Mouse (Mus musculus) testis, adult 2 months (tissue): ENCODE measurements around the gene Sprr2i. TPM values are rescaled to one million over a fixed set of nuclear protein-coding genes. Genes with fewer than 3 reads are reported as not detected.

Experiments
- H3K27ac ChIP-seq: fragments of 200-500 bp; 2 replicates; pipeline ENCODE4 v1.5.1; 2012; ENCODE audit warnings: low read depth, low read length; ENCODE audit not compliant: control insufficient read depth, insufficient read depth
- H3K27me3 ChIP-seq: fragments of 200-500 bp; 2 replicates; pipeline ENCODE4 v1.6.1; 2012; ENCODE audit warnings: mild to moderate bottlenecking, low read length, moderate library complexity; ENCODE audit not compliant: control insufficient read depth, insufficient read depth
- H3K36me3 ChIP-seq: fragments of 200-500 bp; 2 replicates; pipeline ENCODE4 v1.6.1; 2012; ENCODE audit warnings: mild to moderate bottlenecking, low read length; ENCODE audit not compliant: control insufficient read depth, insufficient read depth
- H3K4me1 ChIP-seq: fragments of 200-500 bp; 2 replicates; pipeline ENCODE4 v1.6.1; 2012; ENCODE audit warnings: low read length; ENCODE audit not compliant: control insufficient read depth, insufficient read depth
- H3K4me3 ChIP-seq: fragments of 200-500 bp; 2 replicates; pipeline ENCODE4 v1.5.1; 2012; ENCODE audit warnings: low read depth, mild to moderate bottlenecking, low read length, moderate library complexity, mixed read lengths; ENCODE audit not compliant: control insufficient read depth
- CTCF ChIP-seq: fragments of 200-500 bp; IDR thresholded peaks from 2 replicates; pipeline ENCODE4 v1.5.1; 2012; ENCODE audit warnings: low read depth, mild to moderate bottlenecking, inconsistent platforms, low read length, moderate library complexity; ENCODE audit not compliant: control insufficient read depth, insufficient read depth, insufficient replicate concordance
- POLR2A ChIP-seq: fragments of 200-500 bp; IDR thresholded peaks from 2 replicates; pipeline ENCODE4 v1.6.1; 2012; ENCODE audit warnings: low read depth, mild to moderate bottlenecking, inconsistent platforms, low read length, moderate library complexity; ENCODE audit not compliant: control insufficient read depth
- polyA plus RNA-seq: library from polyadenylated mRNA; depleted of rRNA; stranded (reverse); fragments of >200 nt; gene quantifications from 2 replicates; pipeline ENCODE4 v1.2.3, GENCODE M21; 2012; rRNA removed

The Sprr2i gene
- not detected in 2 replicates for polyA plus RNA-seq

DNA sequence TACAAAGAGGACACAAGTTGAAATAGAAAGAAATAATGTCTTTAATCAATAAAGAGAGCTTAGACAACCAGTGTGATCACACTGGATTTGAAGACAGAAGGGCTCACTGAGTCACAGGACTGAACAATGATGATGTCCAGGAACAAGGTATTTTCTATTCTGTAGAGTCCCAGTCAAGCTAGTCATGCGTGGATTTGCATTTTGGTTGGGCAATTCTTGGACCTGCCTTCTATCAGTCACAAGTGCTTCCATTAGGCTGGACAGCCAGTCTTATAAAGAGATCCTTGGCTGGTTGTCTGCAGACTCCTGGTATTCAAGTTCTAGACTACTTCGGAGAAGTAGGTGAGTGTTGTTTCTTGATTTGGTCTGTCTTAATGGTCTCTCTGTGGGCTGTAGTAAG is at the start of gene Sprr2i:
Gene Sprr2i (plus strand): TSS at position 301 of the 400 bp plus-strand sequence.
- TF ChIP-seq CTCF (no peak), POLR2A (no peak)
- H3K4me1 ChIP-seq: no peaks in the 10 kb centered on the region
- H3K27ac ChIP-seq: no peak within 1 kb of the TSS

GRCm38 (mm10) chr3:92361619-92362018 is 46.2 kb upstream of the Sprr2i start:
- Histone ChIP-seq H3K4me1 (no peaks in the 10 kb centered on the region), H3K4me3 (no peak overlapping the region), H3K36me3 (no peaks in the 10 kb centered on the region), H3K27ac (no peak overlapping the region), H3K27me3 (no peaks in the 10 kb centered on the region)
- TF ChIP-seq CTCF: no peak
- TF ChIP-seq POLR2A: no peak

More for the DNA sequence above, at the start of gene Sprr2i:
- H3K27me3 ChIP-seq: no peaks in the 10 kb centered on the region
- no peaks in the 10 kb centered on the region for H3K36me3 ChIP-seq
- H3K4me3 ChIP-seq: no peak within 1 kb of the TSS

DNA sequence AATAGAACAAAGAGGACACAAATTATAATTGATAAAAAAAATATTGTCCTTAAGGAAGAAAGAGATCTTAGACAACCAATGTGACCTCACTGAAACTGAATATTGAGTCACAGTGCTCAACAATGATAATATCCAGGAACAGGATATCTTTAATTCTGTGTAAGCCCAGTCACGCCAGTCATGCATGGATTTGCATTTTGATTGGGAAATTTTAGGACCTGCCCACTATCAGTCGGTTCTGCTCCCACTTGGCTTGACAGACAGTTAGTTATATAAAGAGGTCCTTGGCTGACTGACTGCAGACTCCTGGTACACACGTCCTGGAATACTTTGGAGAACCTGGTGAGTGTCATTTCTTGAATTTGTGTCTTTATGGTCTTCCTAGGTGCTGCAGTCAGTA is 42.9 kb upstream of the Sprr2i start, which contains the start of gene Sprr2f:
Gene Sprr2f (plus strand): TSS at position 301 of the 400 bp plus-strand sequence.
- H3K4me1 ChIP-seq: no peaks in the 10 kb centered on the region
- no peaks in the 10 kb centered on the region for H3K36me3 ChIP-seq
- TF ChIP-seq POLR2A: no peak
- no peak for TF ChIP-seq CTCF
- H3K4me3 ChIP-seq: no peak within 1 kb of the TSS
- no peaks in the 10 kb centered on the region for H3K27me3 ChIP-seq
- no peak within 1 kb of the TSS for H3K27ac ChIP-seq

- no peaks in the 10 kb centered on the region for H3K4me1 ChIP-seq
- H3K27ac ChIP-seq: no peak overlapping the region
- no peaks in the 10 kb centered on the region for H3K27me3 ChIP-seq
- TF ChIP-seq CTCF: no peak
- TF ChIP-seq POLR2A: no peak
- H3K36me3 ChIP-seq: no peaks in the 10 kb centered on the region
- H3K4me3 ChIP-seq: no peak overlapping the region
Measured at GRCm38 (mm10) chr3:92373613-92374012, 34.2 kb upstream of the Sprr2i start.

DNA sequence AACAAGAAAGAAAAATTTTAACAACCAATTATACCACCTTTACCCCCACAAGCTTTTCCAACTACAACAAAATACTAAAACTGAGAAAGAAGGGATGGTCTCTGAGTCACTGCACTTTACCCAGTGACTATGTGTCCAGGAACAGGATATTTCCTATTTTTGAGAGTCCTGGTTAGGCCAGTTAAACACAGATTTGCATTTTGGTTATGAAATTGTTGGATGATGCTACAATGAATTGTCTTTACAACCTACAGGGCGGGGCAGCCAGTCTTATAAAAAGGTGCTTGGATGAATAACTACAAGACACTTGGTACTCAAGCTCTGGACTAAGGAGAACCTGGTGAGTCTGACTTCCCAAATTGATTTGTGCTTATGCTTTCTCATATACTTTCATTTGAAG is 22.4 kb upstream of the Sprr2i start, which contains the start of gene Sprr2h:
Gene Sprr2h (plus strand): TSS at position 301 of the 400 bp plus-strand sequence.
- TF ChIP-seq POLR2A: no peak
- no peak for TF ChIP-seq CTCF
- H3K4me1 ChIP-seq: no peaks in the 10 kb centered on the region
- H3K4me3 ChIP-seq: no peak within 1 kb of the TSS
- no peaks in the 10 kb centered on the region for H3K36me3 ChIP-seq
- no peak within 1 kb of the TSS for H3K27ac ChIP-seq
- no peaks in the 10 kb centered on the region for H3K27me3 ChIP-seq

DNA sequence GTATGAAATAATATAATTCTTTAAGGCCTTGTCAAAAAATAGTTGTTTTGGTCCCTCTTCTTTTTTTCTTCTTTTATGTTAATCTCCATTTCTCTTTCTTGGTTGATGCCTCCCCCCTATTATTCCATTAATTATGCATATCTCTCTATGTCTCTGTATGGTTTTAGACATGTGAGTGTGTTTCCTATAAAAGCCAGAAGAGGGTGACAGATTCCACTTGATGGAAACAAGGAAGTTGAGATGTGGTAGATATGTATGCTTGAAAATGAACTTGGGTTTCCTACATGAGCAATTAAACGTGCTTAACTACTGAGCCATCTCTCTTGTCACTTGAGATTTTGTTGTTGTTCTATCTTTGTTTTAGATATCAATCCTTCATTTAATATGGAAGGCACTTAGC is 13.5 kb upstream of the Sprr2i start:
- Histone ChIP-seq H3K27ac (no peak overlapping the region), H3K36me3 (no peaks in the 10 kb centered on the region), H3K27me3 (no peaks in the 10 kb centered on the region), H3K4me1 (no peaks in the 10 kb centered on the region), H3K4me3 (no peak overlapping the region)
- TF ChIP-seq POLR2A (no peak), CTCF (no peak)

GRCm38 (mm10) chr3:92417782-92418181 is 10.0 kb downstream of the Sprr2i start, which contains the start of gene Sprr2j-ps:
Gene Sprr2j-ps, plus strand, starts transcription at chr3:92418082.
- Histone ChIP-seq H3K4me3 (no peak within 1 kb of the TSS), H3K36me3 (no peaks in the 10 kb centered on the region), H3K4me1 (no peaks in the 10 kb centered on the region), H3K27ac (no peak within 1 kb of the TSS), H3K27me3 (no peaks in the 10 kb centered on the region)
- no peak for TF ChIP-seq POLR2A
- TF ChIP-seq CTCF: no peak
